Mouse (Mus musculus) liver, embryonic 16.5 days (tissue): ENCODE measurements around the gene Rbfox3. TPM values are rescaled to one million over a fixed set of nuclear protein-coding genes. Genes with fewer than 3 reads are reported as not detected.

Experiments used
- ATAC-seq: fragments of 200-750 bp; cut with Nextera tagmentation; 2 replicates; pipeline ENCODE4 v1.8.0; 2017; ENCODE audit warnings: low read depth, mild to moderate bottlenecking, moderate number of reproducible peaks, moderate library complexity
- H3K27ac ChIP-seq: fragments of 300-500 bp; sonication (generic); 2 replicates; pipeline ENCODE4 v1.5.1; 2014; ENCODE audit warnings: mild to moderate bottlenecking, low read length
- H3K27me3 ChIP-seq: fragments of 300-500 bp; sonication (generic); 2 replicates; pipeline ENCODE4 v1.6.1; 2014; ENCODE audit warnings: low read depth, low read length, mixed read lengths; ENCODE audit not compliant: control insufficient read depth, insufficient read depth
- H3K36me3 ChIP-seq: fragments of 300-500 bp; sonication (generic); 2 replicates; pipeline ENCODE4 v1.6.1; 2014; ENCODE audit warnings: mild to moderate bottlenecking; ENCODE audit not compliant: control insufficient read depth, insufficient read depth
- H3K4me1 ChIP-seq: fragments of 300-500 bp; sonication (generic); 2 replicates; pipeline ENCODE4 v1.6.1; 2014; ENCODE audit warnings: low read depth, low read length, mixed read lengths; ENCODE audit not compliant: control insufficient read depth
- H3K4me2 ChIP-seq: fragments of 300-500 bp; sonication (generic); 2 replicates; pipeline ENCODE4 v1.6.1; 2014; ENCODE audit warnings: low read depth, low read length, mixed read lengths
- H3K4me3 ChIP-seq: fragments of 300-500 bp; sonication (generic); 2 replicates; pipeline ENCODE4 v1.5.1; 2014; ENCODE audit warnings: low read depth, mild to moderate bottlenecking, low read length
- H3K9ac ChIP-seq: fragments of 300-500 bp; sonication (generic); 2 replicates; pipeline ENCODE4 v1.6.1; 2014; ENCODE audit warnings: low read depth, low read length
- H3K9me3 ChIP-seq: fragments of 300-500 bp; sonication (generic); replicated peaks from 2 replicates; pipeline ENCODE4 v1.6.1; 2016; ENCODE audit warnings: low read length; ENCODE audit not compliant: control insufficient read depth
- WGBS: fragments of 180-500 bp; shearing (Covaris S2); extraction: QIAGEN DNeasy Blood & Tissue Kit; methylation state at CpG from one replicate; pipeline ENCODE4 v1.1.7; 2014; ENCODE audit not compliant: insufficient replicate concordance; 5-methylcytosine and 5-hydroxymethylcytosine counted together
- polyA plus RNA-seq: library from polyadenylated mRNA; unstranded; fragments of >200 nt; fragmentation: Nextera tagmentation; extraction: Ambion mirVana; gene quantifications from 2 replicates; pipeline ENCODE4 v1.2.1, GENCODE M21; 2015

Gene Rbfox3
- polyA plus RNA-seq, 1 experiment from 2014 or later, result 0.40 TPM

- ATAC-seq, result no peak
- no peaks in the 10 kb centered on the region for H3K9me3 ChIP-seq
- no peak overlapping the region for H3K4me3 ChIP-seq
These were observed 257.7 kb downstream of the Rbfox3 start for GRCm38 (mm10) chr11:118653521-118654318.

GRCm38 (mm10) chr11:118652401-118653240, 258.8 kb downstream of the Rbfox3 start:
- H3K27me3 ChIP-seq, result no peaks in the 10 kb centered on the region
- no peaks in the 10 kb centered on the region for H3K9me3 ChIP-seq
- H3K4me3 ChIP-seq, result no peak overlapping the region
- no peaks in the 10 kb centered on the region for H3K36me3 ChIP-seq
- no peaks in the 10 kb centered on the region for H3K4me1 ChIP-seq
- H3K9ac ChIP-seq, result no peak overlapping the region
- no peak overlapping the region for H3K27ac ChIP-seq
- H3K4me2 ChIP-seq, result no peak overlapping the region
- 62% methylated on average over 13 of the region's 13 CpGs for WGBS
- ATAC-seq, result no peak

More at GRCm38 (mm10) chr11:118653521-118654318, 257.7 kb downstream of the Rbfox3 start:
- H3K27me3 ChIP-seq, result no peaks in the 10 kb centered on the region
- H3K4me2 ChIP-seq, result no peak overlapping the region
- no peak overlapping the region for H3K9ac ChIP-seq
- 73% methylated on average over 14 of the region's 14 CpGs for WGBS
- H3K4me1 ChIP-seq, result no peaks in the 10 kb centered on the region
- H3K27ac ChIP-seq, result no peak overlapping the region
- no peaks in the 10 kb centered on the region for H3K36me3 ChIP-seq

GRCm38 (mm10) chr11:118648369-118648768, 263.0 kb downstream of the Rbfox3 start:
- H3K4me2 ChIP-seq, result no peak overlapping the region
- H3K36me3 ChIP-seq, result no peaks in the 10 kb centered on the region
- H3K27ac ChIP-seq, result no peak overlapping the region
- no peaks in the 10 kb centered on the region for H3K27me3 ChIP-seq
- 11% methylated on average over 5 of the region's 5 CpGs for WGBS
- no peak overlapping the region for H3K9ac ChIP-seq
- no peak for ATAC-seq
- H3K4me1 ChIP-seq, result no peaks in the 10 kb centered on the region
- H3K9me3 ChIP-seq, result no peaks in the 10 kb centered on the region
- H3K4me3 ChIP-seq, result no peak overlapping the region

- WGBS, result 66% methylated on average over 3 of the region's 3 CpGs
- Histone ChIP-seq H3K9me3 (no peaks in the 10 kb centered on the region), H3K36me3 (no peaks in the 10 kb centered on the region), H3K4me1 (no peaks in the 10 kb centered on the region), H3K9ac (no peak overlapping the region), H3K27me3 (no peaks in the 10 kb centered on the region), H3K4me3 (no peak overlapping the region), H3K27ac (no peak overlapping the region), H3K4me2 (no peak overlapping the region)
- ATAC-seq, result no peak
These were observed 264.5 kb downstream of the Rbfox3 start for GRCm38 (mm10) chr11:118646864-118647263.

- WGBS, result 57% methylated on average over 3 of the region's 3 CpGs
- no peak for ATAC-seq
- H3K36me3 ChIP-seq, result no peaks in the 10 kb centered on the region
- H3K9ac ChIP-seq, result no peak overlapping the region
- no peaks in the 10 kb centered on the region for H3K27me3 ChIP-seq
- no peak overlapping the region for H3K4me3 ChIP-seq
- no peak overlapping the region for H3K4me2 ChIP-seq
- H3K9me3 ChIP-seq, result no peaks in the 10 kb centered on the region
- H3K4me1 ChIP-seq, result no peaks in the 10 kb centered on the region
- no peak overlapping the region for H3K27ac ChIP-seq
These were observed 266.2 kb downstream of the Rbfox3 start for GRCm38 (mm10) chr11:118645158-118645557.

- no peak overlapping the region for H3K4me3 ChIP-seq
- no peak overlapping the region for H3K27ac ChIP-seq
- H3K9me3 ChIP-seq, result no peaks in the 10 kb centered on the region
- no peak overlapping the region for H3K4me2 ChIP-seq
- ATAC-seq, result no peak
- no peaks in the 10 kb centered on the region for H3K27me3 ChIP-seq
- H3K9ac ChIP-seq, result no peak overlapping the region
- 62% methylated on average over 4 of the region's 4 CpGs for WGBS
- H3K4me1 ChIP-seq, result no peaks in the 10 kb centered on the region
- H3K36me3 ChIP-seq, result no peaks in the 10 kb centered on the region
These were observed 270.7 kb downstream of the Rbfox3 start for GRCm38 (mm10) chr11:118640706-118641105.

GRCm38 (mm10) chr11:118637718-118638117, 273.7 kb downstream of the Rbfox3 start:
- no peak overlapping the region for H3K4me3 ChIP-seq
- H3K9ac ChIP-seq, result no peak overlapping the region
- 69% methylated on average over 10 of the region's 10 CpGs for WGBS

GRCm38 (mm10) chr11:118634647-118635046, 276.8 kb downstream of the Rbfox3 start:
- no peak overlapping the region for H3K9ac ChIP-seq
- H3K4me1 ChIP-seq, result no peaks in the 10 kb centered on the region
- no peak overlapping the region for H3K4me3 ChIP-seq
- H3K27ac ChIP-seq, result no peak overlapping the region
- no peaks in the 10 kb centered on the region for H3K36me3 ChIP-seq
- WGBS, result 41% methylated on average over 8 of the region's 8 CpGs
- ATAC-seq, result no peak
- no peaks in the 10 kb centered on the region for H3K9me3 ChIP-seq
- no peak overlapping the region for H3K4me2 ChIP-seq
- H3K27me3 ChIP-seq, result no peaks in the 10 kb centered on the region

More at GRCm38 (mm10) chr11:118637718-118638117, 273.7 kb downstream of the Rbfox3 start:
- H3K27ac ChIP-seq, result no peak overlapping the region
- no peaks in the 10 kb centered on the region for H3K27me3 ChIP-seq
- no peak for ATAC-seq
- no peaks in the 10 kb centered on the region for H3K36me3 ChIP-seq
- H3K4me1 ChIP-seq, result no peaks in the 10 kb centered on the region
- no peak overlapping the region for H3K4me2 ChIP-seq
- H3K9me3 ChIP-seq, result no peaks in the 10 kb centered on the region

GRCm38 (mm10) chr11:118629718-118630117, 281.7 kb downstream of the Rbfox3 start:
- no peaks in the 10 kb centered on the region for H3K4me1 ChIP-seq

More at GRCm38 (mm10) chr11:118629718-118630117, 281.7 kb downstream of the Rbfox3 start:
- no peaks in the 10 kb centered on the region for H3K9me3 ChIP-seq
- no peak overlapping the region for H3K4me2 ChIP-seq
- no peak for ATAC-seq
- no peak overlapping the region for H3K4me3 ChIP-seq
- H3K27me3 ChIP-seq, result no peaks in the 10 kb centered on the region
- 71% methylated on average over 1 of the region's 1 CpGs for WGBS
- H3K36me3 ChIP-seq, result no peaks in the 10 kb centered on the region
- H3K9ac ChIP-seq, result no peak overlapping the region
- H3K27ac ChIP-seq, result no peak overlapping the region
